Mouse (Mus musculus) left cerebral cortex, adult 11 months (tissue): ENCODE data around the gene Zfp775.
"Not testable (repeated sequence)": the region's sequence is repeated elsewhere in the genome, so short reads cannot be mapped to it uniquely, and the experiment has no call there.

Experiments
- DNase-seq: peaks from one replicate; pipeline ENCODE4 v3.0.0; 2022; ENCODE audit warnings: low spot score

Zfp775 gene

DNA sequence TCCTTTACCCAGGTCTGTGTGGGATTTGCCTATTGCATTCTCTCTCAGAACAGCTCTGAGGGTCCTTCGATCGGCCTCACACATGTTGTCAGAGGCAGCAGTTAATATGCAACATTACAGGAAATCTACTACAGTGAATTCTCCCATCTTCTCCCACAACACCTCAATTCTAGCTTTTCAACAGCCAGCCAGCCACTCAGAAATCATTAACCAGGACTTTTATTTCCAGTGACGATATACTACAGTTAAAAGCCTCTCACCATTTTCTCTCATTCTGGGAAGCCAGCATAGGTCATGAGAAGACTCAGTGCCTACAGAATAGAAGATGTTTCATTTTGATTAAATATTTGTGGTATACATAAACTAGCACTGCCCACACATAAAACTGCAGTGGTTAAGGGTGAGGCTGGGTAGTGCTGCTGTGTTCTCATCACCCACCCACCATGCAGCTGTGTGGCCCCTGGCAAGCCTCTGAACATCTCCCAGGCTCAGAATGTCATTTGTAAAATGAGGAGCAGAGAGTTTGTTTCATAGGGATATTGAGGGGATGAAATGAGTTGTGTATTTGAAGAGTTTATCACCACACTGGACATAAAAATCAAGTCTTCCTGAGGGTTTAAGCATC is 10.5 kb upstream of the Zfp775 start:
- no peak for DNase-seq

DNA sequence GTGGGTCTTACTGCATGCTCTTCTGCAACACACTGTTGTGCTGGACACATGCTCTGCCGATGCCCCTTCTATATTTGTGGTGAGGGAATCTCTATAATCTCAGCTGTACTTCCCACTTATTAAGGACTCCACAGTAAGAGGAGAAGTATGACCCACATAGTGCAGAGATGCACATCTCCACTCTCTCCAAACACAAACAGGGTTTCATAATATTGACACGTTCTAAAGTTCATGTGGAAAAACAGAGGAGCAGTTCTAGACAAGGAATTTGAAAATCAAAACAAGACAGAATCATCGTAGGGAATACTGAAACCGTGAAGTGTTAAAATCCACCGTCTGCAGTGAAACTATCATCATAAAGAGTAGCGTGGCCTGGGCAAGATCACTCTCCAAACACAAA is 10.0 kb upstream of the Zfp775 start:
- DNase-seq: no peak

DNA sequence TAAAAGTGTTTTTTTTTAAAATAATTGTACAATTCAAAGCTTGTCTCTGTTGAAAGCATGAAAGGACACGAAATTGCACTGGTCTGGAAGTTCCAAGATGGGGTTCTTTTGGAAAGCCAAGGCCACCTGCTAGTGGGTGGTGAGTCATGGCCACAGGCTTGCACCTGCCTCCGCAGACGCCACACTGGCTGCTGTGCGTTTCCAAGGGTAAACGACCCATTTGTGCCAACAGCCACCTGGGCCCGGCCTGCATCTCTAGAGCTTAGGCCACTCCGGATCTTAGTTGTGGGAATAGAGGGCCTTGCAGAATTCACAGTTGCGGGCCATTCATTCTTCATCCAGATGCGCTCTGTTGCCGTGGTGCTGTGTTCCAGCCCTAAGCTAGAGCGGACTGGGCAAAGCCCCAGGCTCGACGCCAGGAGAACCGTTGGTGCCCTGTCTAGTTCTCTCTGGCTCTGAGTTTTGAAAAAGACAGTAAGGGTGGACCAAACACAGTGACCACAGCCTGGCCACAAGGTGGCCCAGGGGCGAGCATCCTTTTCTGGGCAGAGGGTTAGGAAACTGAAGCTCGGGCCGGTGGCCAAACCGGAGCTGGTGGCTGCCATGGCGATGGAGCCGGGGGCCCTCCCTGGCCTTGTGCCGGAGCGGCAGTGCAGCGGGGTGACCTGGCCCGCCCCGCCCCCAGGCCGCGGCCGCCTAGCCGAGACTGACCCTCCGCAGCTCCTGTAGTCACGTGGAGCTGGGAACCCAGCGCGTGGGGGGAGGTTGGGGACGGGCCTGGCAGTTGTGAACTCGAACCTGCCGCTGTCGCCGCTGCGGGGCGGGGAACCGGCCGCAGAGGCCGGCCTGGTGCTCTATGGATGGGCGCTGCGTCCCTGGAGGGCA is 8.5 kb upstream of the Zfp775 start, which contains the start of the genes Repin1 and Gm44965:
Gene Repin1 (plus strand): TSS at position 726 of the 885 bp plus-strand sequence.
Gene Gm44965 (plus strand): TSS at position 784 of the 885 bp plus-strand sequence.
- DNase-seq: peak; percentile 90

DNA sequence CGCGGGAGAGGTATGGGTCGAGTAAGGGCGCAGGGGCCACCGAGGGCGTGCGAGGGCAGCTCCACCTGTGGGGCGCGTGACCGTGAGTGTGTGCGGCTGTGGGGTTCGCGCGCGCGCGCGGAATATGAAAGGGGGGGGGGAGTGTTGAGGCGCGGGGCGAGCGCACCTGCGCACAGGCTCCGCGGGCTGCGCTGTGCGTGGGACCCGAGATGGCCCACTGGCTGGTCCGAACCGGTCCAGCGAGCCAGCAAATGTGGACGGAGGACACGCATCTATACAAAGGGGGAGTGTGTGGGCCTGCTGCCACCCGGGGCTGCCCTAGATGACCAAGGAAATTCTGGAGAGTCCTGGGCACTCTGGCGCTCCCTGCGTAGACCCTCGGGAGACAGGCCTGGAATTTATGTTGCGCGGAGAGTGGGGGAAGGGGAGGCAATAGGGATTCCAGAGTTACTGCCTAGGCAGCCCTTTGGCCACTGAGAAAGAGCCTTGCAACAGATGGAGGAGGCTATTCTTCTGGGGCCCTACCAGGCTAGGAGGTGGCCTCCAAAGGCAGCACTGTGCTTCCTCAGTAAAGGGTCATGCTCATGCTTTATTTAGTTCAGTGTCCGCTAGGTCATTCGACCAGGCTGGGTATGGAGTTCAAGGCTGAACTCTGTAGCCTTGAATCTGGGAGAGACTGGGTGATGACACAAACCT is 7.7 kb upstream of the Zfp775 start:
- no peak for DNase-seq

DNA sequence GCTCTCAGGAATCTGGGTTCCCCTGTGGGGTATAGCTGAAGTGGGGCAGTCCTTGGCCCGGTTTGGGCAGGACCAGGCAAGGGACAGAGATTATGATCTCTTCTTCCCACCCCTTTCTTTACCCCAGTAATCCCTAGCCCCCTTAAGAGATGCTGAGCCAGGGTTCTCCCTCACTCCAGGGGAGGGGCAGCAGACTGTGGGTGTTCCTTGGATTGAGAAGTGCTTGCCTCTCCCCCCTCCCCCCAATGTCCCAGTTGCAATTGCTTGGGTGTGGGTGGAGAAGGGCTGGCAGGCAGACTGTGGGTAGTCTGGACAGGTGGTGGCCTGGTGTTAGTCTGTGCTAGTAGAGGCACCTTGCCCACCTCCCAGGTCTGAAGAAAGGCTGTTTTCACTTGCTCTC is 6.6 kb upstream of the Zfp775 start:
- DNase-seq: no peak

DNA sequence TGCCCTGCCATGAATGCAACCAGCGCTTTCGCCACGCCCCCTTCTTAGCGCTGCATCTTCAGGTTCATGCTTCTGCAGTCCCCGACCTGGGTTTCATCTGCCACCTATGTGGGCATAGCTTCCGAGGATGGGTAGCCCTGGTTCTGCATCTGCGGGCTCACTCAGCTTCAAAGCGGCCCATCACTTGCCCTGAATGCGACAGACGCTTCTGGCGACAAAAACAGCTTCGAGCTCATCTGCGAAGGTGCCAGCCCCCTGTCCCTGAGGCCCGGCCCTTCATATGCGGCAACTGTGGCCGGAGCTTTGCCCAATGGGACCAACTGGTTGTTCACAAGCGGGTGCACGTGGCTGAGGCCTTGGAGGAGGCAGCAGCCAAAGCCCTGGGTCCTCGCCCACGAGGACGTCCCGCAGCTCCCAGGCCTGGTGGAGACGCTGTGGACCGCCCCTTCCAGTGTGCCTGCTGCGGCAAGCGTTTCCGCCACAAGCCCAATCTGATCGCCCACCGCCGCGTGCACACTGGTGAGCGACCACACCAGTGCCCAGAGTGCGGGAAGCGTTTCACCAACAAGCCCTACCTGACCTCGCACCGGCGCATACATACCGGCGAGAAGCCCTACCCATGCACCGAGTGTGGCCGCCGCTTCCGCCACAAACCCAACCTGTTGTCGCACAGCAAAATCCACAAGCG is 5.2 kb upstream of the Zfp775 start:
- DNase-seq: no peak

DNA sequence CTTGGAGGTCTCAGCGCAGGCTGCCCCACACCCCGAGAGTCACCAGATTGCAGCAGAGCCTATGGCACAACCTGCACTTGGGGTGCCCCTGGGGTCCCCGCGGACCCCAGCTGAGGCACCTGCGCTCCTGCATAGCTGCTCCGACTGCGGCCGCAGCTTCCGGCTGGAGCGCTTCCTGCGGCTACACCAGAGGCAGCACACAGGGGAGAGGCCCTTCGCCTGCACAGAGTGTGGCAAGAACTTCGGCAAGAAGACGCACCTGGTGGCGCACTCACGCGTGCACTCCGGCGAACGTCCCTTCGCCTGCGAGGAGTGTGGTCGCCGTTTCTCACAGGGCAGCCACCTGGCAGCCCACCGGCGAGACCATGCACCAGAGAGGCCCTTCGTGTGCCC is 4.6 kb upstream of the Zfp775 start:
- DNase-seq: no peak

DNA sequence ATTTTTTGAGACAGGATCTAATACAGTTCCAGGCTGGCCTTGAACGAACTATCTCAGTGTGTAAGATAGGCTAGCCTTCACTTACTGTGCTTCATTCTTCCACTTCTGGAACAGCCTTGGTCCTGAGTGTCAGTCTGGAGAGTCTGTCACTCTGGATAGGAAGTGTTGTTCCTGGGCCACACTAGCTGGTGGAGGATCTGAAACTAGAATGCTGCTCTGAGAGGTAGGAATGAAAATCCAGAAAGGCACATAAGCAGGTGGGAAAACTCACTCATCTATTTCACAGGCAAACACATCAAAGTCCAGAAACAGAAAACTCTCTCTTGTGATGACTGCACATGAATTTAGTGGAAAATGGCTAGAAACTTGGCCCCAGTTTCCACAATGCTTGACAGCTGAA is 1.3 kb upstream of the Zfp775 start:
- no peak for DNase-seq

DNA sequence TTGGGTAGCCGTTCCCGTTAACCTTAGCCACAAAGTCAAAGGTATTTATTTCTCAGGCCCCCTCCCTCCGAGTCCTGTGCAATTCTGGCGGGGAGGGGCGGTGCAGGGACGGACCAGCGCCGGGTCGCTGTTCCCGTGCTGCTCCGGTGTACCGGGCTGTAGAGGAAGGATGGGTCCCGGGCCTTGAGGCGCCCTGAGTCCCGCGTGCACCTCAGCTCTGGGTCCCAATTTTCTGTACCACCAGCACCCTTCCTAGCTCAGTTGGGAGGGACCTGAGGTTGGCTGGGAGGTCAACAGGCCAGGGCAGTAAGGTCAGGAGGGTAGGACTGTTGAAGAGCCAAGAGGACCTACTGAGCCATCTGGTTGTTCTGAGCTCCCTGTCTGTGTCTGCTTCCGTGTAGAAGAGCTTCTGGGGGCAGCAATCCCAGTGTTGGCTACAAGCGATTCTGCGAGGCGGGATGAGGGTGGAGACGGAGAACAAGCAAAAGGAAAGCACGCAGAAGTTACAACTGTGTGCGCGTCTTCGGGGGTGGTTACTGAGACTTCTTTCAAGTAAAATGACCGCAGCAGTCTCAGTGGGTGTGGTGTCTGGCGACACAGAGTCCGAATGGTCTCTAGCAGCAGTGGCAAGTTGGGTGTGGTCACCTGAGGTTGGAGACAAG is 348 bp downstream of the Zfp775 start:
- DNase-seq: no peak

DNA sequence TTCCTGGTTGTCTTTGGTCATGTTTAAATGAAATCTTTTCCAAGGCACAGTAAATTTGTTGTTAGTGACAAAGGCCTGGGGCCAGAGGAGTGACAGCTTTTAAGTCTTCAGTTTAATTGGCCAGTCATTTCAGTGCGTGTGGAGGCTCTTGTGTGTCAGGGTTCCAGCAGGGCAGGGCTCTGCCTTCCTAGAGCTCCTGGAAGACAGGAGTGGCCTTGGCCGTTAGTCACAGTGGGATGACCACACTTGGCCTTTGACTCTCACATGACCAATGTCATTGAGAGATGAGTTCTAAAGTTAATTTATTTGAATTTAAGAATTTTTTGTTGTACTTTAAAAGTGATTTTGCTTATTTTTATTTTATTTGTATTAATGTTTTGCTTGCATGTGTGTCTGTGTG is 6.3 kb downstream of the Zfp775 start:
- no peak for DNase-seq

DNA sequence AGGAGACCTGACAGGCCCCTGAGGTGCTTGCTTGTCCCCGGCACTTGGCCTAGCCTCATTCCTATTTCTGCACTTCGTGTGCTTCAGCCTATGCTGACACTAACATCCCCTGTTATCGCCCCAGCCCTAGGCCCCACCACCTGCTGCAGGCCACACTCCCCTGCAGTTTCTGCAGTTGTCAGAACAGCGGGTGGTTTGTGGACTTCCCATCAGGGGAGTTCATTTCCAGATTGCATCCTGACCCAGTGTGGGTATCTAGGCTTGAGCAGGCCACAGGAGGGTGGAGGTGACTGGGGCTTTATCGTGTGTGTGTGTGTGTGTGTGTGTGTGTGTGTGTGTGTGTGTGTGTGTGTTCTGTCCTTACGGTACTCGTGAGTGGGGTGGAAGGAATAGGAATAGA is 7.6 kb downstream of the Zfp775 start:
- DNase-seq: no peak

DNA sequence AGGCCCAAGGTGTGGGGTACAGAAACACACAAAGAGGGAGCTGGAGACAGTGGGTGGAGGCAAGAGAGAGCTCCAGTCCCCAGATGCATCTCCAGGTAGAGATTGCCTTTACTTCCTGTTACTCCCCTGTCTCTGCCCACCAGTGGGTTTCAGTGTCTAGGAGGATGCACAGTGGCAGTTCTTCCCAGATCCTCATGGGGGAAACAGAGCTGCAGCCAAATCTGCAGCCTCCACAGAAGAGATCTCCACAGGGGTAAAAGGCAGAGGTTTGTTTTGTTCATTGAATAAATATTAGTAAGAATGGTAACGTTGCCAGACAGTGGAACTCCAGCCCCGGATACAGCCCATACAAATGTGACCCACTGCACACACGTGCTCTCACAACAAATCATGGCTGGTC is 8.8 kb downstream of the Zfp775 start:
- DNase-seq: no peak

DNA sequence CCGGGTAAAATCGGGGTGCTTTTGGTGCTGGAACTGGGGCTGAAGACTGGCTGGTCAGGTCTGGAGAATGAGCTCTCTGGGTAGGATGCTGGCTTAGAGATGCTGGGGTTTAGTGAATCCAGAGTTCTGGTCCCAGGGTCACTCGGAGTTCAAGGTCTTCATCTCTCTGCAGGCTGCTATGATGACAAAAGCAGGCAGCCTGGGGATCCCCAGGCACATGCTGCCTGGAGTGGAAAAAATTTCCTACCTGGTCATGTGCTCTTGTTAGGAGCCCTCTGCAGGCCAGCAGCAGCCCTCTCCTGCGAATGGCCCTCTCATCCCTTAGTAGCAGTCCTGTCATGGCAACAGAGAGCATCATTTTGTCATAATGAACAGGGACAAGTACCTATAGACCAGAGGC is 11.6 kb downstream of the Zfp775 start:
- DNase-seq: no peak

DNA sequence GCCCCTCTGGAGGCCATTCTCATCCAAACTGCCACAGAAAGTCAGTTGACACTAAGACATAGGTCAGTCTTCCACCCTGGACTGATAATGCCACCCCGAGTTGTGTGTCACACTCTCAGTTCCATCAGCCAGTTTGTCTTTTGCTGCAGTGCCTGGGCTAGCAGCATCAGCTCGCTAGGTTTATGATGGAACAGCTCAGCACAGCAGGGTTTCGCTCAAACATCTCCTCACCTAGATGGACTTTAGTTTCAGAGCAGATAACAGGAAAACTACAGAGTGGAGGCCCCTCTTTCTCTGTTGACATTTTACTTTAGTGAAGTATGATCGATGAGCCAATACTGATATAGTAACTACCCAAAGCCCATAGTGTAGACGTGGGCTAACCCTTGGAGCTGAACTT is 12.9 kb downstream of the Zfp775 start:
- DNase-seq: no peak

DNA sequence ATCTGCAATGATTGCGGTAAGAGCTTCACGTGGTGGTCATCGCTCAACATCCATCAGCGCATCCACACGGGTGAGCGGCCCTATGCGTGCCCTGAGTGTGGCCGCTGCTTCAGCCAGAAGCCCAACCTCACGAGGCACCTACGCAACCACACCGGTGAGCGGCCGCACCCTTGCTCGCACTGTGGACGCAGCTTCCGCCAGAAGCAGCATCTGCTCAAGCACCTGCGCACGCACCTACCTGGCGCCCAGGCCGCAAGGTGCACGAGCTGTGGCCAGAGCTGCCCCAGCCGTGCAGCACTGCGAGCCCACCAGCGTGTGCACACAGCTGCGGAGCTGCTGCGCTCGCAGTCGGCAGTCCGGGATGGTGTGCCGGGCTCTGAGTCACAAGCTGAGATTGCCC is 18.2 kb downstream of the Zfp775 start:
- DNase-seq: no peak

DNA sequence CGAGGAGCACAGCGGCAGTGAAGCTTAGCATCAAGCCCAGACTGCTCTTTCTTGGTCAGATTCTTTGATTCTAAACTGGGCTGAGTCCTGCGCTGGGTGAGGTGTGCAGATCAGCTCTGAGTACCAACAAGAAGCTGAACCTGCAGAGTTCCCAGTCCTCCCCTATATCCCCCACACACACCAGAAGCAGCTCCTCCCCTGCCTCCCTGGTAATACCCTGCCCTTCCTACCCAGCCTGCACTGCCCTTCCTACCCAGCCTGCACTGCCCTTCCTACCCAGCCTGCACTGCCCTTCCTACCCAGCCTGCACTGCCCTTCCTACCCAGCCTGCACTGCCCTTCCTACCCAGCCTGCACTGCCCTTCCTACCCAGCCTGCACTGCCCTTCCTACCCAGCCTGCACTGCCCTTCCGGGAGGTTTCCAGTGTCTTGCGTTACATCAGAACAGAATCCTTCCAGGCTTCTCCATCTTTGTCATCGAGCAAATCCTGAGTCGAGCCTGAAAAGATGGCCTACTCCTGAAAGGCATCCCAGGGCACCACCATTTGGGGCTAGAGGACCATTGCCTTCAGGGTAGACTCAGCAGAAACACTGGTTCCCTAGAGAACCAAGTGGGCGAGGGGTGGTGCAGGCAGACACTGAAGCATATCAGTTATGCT is 20.5 kb downstream of the Zfp775 start:
- DNase-seq: not testable (repeated sequence)

DNA sequence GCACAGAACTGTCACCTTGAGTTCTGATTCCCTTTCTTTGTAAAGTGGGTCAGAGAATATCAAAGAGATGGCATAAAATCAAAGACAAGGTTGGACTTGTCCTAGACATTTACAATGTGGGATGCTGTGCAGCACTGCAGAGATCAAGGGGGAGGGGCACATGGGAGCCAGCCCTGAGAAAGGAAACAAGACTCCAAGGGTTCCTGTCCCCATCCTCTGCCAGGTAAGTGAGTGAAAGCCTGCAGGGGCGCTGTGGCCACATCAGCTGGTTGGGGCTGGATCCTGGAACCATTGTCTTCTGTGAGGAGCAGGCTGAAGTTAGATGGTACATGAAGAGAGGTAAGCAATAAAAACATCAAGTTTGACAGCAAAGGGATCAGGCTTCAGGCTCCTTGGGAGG is 21.6 kb downstream of the Zfp775 start:
- no peak for DNase-seq

DNA sequence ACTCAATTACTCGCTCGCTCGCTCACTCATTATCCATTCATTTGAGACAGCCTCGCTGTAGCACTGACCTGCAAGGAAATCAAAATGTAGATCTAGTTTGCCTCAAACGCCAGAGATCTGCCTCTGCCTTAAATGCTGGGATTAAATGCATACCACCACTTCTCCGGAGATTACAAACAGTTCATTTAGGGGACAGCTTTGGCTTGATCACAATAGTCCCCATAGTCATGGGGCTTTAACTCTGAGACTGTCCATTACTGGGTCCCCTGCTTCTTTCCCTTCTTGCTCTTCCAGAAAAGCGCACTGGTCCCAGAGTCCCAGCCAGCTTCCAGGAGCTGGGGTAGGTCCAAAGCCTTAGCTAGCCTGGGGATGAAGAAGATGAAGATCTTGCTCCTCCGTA is 24.6 kb downstream of the Zfp775 start, which contains the start of gene AI854703:
Gene AI854703 (plus strand): TSS at position 301 of the 400 bp plus-strand sequence.
- DNase-seq: no peak

DNA sequence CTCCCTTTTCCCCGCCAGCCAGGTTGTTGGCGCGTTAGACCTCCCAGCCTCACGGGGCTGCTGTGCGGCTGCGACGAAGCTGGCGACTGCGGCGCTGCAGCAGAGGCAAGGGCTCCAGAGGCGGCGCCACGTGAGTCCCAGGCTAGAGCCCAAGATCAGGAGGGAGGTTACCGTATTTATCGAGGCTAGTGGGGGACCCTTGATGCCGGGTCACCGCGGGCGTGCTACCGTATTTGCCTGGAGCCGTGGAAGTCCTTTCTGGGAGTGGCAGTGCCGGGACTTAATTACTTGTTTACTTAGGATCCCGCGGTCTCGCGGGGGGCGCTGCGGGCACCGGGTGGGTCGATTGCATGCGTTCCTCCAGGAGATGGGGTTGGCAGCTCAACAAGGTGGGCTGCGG is 25.1 kb downstream of the Zfp775 start:
- DNase-seq: peak; percentile 59

DNA sequence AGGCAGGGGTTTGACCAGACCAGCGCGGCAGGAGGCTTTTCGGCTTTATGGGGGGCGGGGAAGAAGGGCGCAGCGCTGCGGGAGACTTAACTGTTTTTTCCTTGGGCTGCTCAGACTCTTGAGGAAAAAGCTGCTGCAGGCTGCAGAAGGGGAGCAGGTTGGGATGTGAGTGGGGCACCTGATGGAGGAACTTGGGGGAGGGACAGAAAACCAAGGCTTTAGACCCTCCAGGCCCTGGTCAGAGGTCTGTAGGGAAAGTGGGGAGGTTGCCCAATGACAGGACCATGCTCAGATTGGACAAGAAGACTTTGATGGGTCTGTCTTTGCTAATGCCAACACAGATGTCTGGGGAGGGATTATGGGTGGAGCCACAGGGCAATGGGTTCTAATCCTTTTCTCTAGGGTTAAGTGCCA is 25.7 kb downstream of the Zfp775 start:
- DNase-seq: no peak

DNA sequence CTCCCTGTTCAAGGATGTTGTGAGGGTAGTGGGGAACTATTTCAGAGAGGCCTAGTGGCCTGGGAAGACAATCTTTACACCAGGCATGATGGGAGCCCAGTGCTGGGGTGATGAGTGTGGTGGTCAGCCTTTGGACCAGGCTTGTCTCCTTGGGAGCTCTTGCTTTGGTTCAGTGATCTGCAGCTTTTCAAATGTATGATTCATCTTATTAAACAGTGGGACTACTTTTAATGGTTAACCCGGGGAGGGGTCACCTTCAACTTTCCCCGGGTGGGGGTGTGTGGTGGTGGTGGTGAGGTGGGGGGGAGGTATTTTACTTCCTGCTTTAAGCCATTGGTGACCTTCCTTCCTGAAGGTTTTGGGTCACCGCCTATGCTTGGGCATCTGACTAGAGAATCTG is 26.5 kb downstream of the Zfp775 start:
- DNase-seq: no peak
